Mouse (Mus musculus) CH12.LX (cell line): ENCODE data around the gene Ldlrad3. TPM values are rescaled to one million over a fixed set of nuclear protein-coding genes. Genes with fewer than 3 reads are reported as not detected.

Source experiments
- DNase-seq: peaks from one replicate; pipeline ENCODE4 v3.0.0-alpha.2; 2013; ENCODE audit errors: extremely low read depth
- H3K27ac ChIP-seq: 2 replicates; pipeline ENCODE4 v1.5.1; 2012; ENCODE audit warnings: low read depth, mild to moderate bottlenecking, control low read depth, moderate library complexity; ENCODE audit not compliant: insufficient read depth
- H3K27me3 ChIP-seq: replicated peaks from 2 replicates; pipeline ENCODE3; 2012; ENCODE audit warnings: inconsistent platforms
- H3K36me3 ChIP-seq, 2 experiments: replicated peaks in 1 of 2; 2 replicates each; pipeline versions ENCODE3 to v1.6.1; 2012; ENCODE audit warnings: inconsistent platforms in 1 of 2, low read length in 1 of 2, mild to moderate bottlenecking in 1 of 2, mixed read lengths in 1 of 2, moderate library complexity in 1 of 2; ENCODE audit not compliant: control insufficient read depth in 1 of 2, insufficient read depth in 1 of 2
- H3K4me1 ChIP-seq, 2 experiments: 2 replicates each; pipeline ENCODE4 v1.6.1; 2012; ENCODE audit warnings: inconsistent platforms in 1 of 2, moderate library complexity in 1 of 2; ENCODE audit not compliant: insufficient read depth in 2 of 2, control insufficient read depth in 1 of 2
- H3K4me2 ChIP-seq: 2 replicates; pipeline ENCODE4 v1.6.1; 2012; ENCODE audit warnings: low read depth, mild to moderate bottlenecking, control low read depth; ENCODE audit not compliant: poor library complexity, insufficient read depth, severe bottlenecking
- H3K4me3 ChIP-seq, 3 experiments: fragments of 150-350 bp in 1 of 3; sonication (generic) in 1 of 3; replicated peaks in 1 of 3; 2 replicates each; pipeline versions ENCODE3 to v1.5.1; 2011 to 2012; ENCODE audit warnings: low read depth in 2 of 3, low read length in 2 of 3, mild to moderate bottlenecking in 2 of 3, moderate library complexity in 2 of 3, control low read depth in 1 of 3, improper control_type of control experiment in 1 of 3, inconsistent platforms in 1 of 3, mixed read lengths in 1 of 3; ENCODE audit not compliant: poor library complexity in 1 of 3
- H3K79me2 ChIP-seq: replicated peaks from 2 replicates; pipeline ENCODE4 v1.6.1; 2012; ENCODE audit warnings: mild to moderate bottlenecking, moderate library complexity; ENCODE audit not compliant: control insufficient read depth, poor library complexity, insufficient read depth, severe bottlenecking; ENCODE audit errors: extremely low read depth
- H3K9ac ChIP-seq: 2 replicates; pipeline ENCODE4 v1.6.1; 2012; ENCODE audit warnings: low read depth, mild to moderate bottlenecking, control low read depth, moderate library complexity; ENCODE audit not compliant: insufficient read depth
- H3K9me3 ChIP-seq: replicated peaks from 2 replicates; pipeline ENCODE3; 2012; ENCODE audit warnings: low read length, inconsistent platforms, mixed read lengths
- BHLHE40 ChIP-seq: IDR thresholded peaks from 2 replicates; pipeline ENCODE4 v1.6.1; 2011; ENCODE audit warnings: mild to moderate bottlenecking, low read depth, low read length, improper control_type of control experiment
- CHD1 ChIP-seq: IDR thresholded peaks from 2 replicates; pipeline ENCODE4 v1.6.1; 2012; ENCODE audit warnings: low read depth, low read length, improper control_type of control experiment, inconsistent platforms
- CHD2 ChIP-seq: IDR thresholded peaks from 2 replicates; pipeline ENCODE4 v1.6.1; 2011; ENCODE audit warnings: low read length, improper control_type of control experiment
- CTCF ChIP-seq, 2 experiments: IDR thresholded peaks in 1 of 2; conservative IDR thresholded peaks in 1 of 2; 2 replicates each; pipeline ENCODE4 v1.5.1; 2011 to 2012; ENCODE audit warnings: low read depth in 2 of 2, low read length in 2 of 2, improper control_type of control experiment in 1 of 2, inconsistent platforms in 1 of 2, mild to moderate bottlenecking in 1 of 2, moderate library complexity in 1 of 2
- GABPA ChIP-seq: IDR thresholded peaks from 2 replicates; pipeline ENCODE4 v1.6.1; 2012; ENCODE audit warnings: low read depth, low read length, improper control_type of control experiment, inconsistent platforms; ENCODE audit not compliant: insufficient replicate concordance
- IRF4 ChIP-seq: IDR thresholded peaks from 2 replicates; pipeline ENCODE4 v1.6.1; 2014; ENCODE audit warnings: low read depth, mild to moderate bottlenecking, inconsistent platforms, low read length, improper control_type of control experiment
- JUND ChIP-seq: conservative IDR thresholded peaks from 2 replicates; pipeline ENCODE4 v1.6.1; 2011; ENCODE audit warnings: low read depth, low read length, improper control_type of control experiment
- KAT2A ChIP-seq: IDR thresholded peaks from 2 replicates; pipeline ENCODE4 v1.6.1; 2012; ENCODE audit warnings: low read length, improper control_type of control experiment, inconsistent platforms; ENCODE audit not compliant: insufficient replicate concordance
- MEF2A ChIP-seq: IDR thresholded peaks from 2 replicates; pipeline ENCODE4 v1.6.1; 2014; ENCODE audit warnings: low read depth, mild to moderate bottlenecking, inconsistent platforms, low read length, improper control_type of control experiment, borderline replicate concordance
- RAD21 ChIP-seq: IDR thresholded peaks from 2 replicates; pipeline ENCODE4 v1.6.1; 2011; ENCODE audit warnings: low read depth, mild to moderate bottlenecking, low read length, improper control_type of control experiment, moderate library complexity
- RCOR1 ChIP-seq: conservative IDR thresholded peaks from 2 replicates; pipeline ENCODE4 v1.6.1; 2012; ENCODE audit warnings: low read depth, mild to moderate bottlenecking, inconsistent platforms, low read length, improper control_type of control experiment
- UBTF ChIP-seq: IDR thresholded peaks from 2 replicates; pipeline ENCODE4 v1.6.1; 2012; ENCODE audit warnings: low read depth, mild to moderate bottlenecking, inconsistent platforms, low read length, improper control_type of control experiment, moderate library complexity
- USF2 ChIP-seq: conservative IDR thresholded peaks from 2 replicates; pipeline ENCODE4 v1.6.1; 2011; ENCODE audit warnings: low read depth, low read length, improper control_type of control experiment
- ZMIZ1 ChIP-seq: IDR thresholded peaks from 2 replicates; pipeline ENCODE4 v1.6.1; 2012; ENCODE audit warnings: low read depth, mild to moderate bottlenecking, inconsistent platforms, low read length, improper control_type of control experiment
- ZNF384 ChIP-seq: IDR thresholded peaks from 2 replicates; pipeline ENCODE4 v1.6.1; 2012; ENCODE audit warnings: low read depth, low read length, improper control_type of control experiment, inconsistent platforms
- dilution Hi-C: fragments of 300-500 bp; cut with MboI; formaldehyde crosslinking; loops from 2 replicates; pipeline ENCODE4 v1.14.3; 2020; ENCODE audit warnings: low sequenced_read_pairs; ENCODE audit not compliant: extremely low pct_unique_long_range_greater_than_20kb, extremely low pct_ligation_motif_present
- in situ Hi-C: fragments of 300-500 bp; cut with MboI; formaldehyde crosslinking; loops from 3 replicates; pipeline ENCODE4 v1.14.3; 2019; ENCODE audit warnings: low sequenced_read_pairs, low pct_ligation_motif_present, low pct_unique_long_range_greater_than_20kb, mixed read lengths
- polyA plus RNA-seq: library from polyadenylated mRNA; unstranded; fragments of >175 nt; gene quantifications from 2 replicates; pipeline ENCODE4 v1.2.1, GENCODE M21; 2012; ENCODE audit warnings: low read depth; ENCODE audit not compliant: insufficient read length
- total RNA-seq, 2 experiments: library from RNA; depleted of rRNA; stranded (reverse); fragments of 300-350 nt in 1 of 2; fragments of >200 nt in 1 of 2; gene quantifications; 2 replicates each; pipeline ENCODE4 v1.2.3; 2012 to 2014

The Ldlrad3 gene
- total and polyA plus RNA-seq, 3 experiments, result 0.30 to 2.7 (median 2.1) TPM

DNA sequence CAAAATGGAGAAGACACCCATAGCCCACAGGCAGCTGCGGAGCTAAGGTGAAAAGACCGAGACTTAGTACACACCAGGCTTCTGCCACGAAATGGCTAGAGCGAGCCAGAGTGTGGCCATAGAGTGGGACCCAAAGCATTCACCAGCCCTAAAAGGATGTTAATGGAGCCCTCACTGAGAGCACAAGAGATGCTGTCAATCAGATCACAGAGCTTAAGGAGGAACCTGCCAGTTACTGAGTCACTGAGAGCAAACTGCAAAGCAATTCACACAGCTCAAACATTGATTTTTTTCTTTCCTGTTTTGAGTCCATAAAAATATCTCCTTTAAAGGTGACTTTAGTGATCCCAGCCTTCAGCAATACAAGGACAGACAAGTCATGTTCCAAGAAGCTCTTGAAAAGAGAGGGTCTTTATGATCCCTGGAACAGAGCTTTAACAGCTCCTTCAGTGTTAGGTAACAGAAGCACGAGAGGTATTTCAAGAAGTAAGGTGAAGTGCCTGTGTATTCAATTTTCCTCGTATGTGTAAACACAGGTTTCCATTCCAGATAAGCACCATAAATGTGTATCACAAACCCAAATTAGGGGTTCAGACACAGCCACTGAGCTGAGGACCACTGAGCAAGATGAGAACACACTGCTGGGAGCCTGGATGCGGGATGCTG lies 209.7 kb downstream of the Ldlrad3 start:
- dilution Hi-C loops, result no loop called here
- Histone ChIP-seq H3K9me3 (no peaks in the 10 kb centered on the region), H3K4me1 (no peaks in the 10 kb centered on the region), H3K79me2 (no peaks in the 10 kb centered on the region), H3K4me3 (no peak overlapping the region), H3K4me2 (no peak overlapping the region), H3K36me3 (no peaks in the 10 kb centered on the region), H3K27ac (no peak overlapping the region), H3K27me3 (no peaks in the 10 kb centered on the region), H3K9ac (no peak overlapping the region)
- DNase-seq, result no peak
- TF ChIP-seq USF2, result no peak
- TF ChIP-seq CHD2, result no peak
- TF ChIP-seq ZNF384, result no peak
- TF ChIP-seq CHD1, result no peak
- in situ Hi-C loops, result no loop called here

DNA sequence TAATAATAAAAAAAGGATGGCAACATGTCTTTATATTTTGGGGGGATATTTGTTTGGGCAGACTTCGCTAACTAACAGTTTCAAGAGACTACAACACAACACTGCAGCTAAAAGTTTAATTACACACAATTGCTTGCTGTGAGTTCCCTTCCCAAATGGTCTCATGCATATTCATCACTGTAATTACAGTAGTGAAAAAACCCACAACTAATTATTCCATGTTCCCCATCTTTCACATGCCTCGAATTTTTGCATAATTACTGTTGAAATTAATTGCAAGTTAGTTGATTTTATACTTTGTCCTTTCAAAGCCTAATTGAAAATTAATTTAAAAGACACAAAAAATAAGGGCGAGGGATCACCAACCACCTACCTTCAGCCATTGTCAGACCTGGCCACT lies 212.4 kb downstream of the Ldlrad3 start:
- in situ Hi-C loops (no loop called here), dilution Hi-C loops (no loop called here)
- no peak overlapping the region for H3K4me2 ChIP-seq
- no peak for DNase-seq
- H3K9me3 ChIP-seq, result no peaks in the 10 kb centered on the region
- H3K9ac ChIP-seq, result no peak overlapping the region
- H3K79me2 ChIP-seq, result no peaks in the 10 kb centered on the region
- H3K4me1 ChIP-seq, result no peaks in the 10 kb centered on the region
- H3K27ac ChIP-seq, result no peak overlapping the region
- H3K36me3 ChIP-seq, result no peaks in the 10 kb centered on the region
- H3K4me3 ChIP-seq, result no peak overlapping the region
- no peak for TF ChIP-seq BHLHE40
- no peak for TF ChIP-seq UBTF
- no peak for TF ChIP-seq RAD21
- no peak for TF ChIP-seq MEF2A
- no peak for TF ChIP-seq KAT2A
- no peak for TF ChIP-seq JUND
- TF ChIP-seq RCOR1, result no peak
- no peak for TF ChIP-seq ZMIZ1
- H3K27me3 ChIP-seq, result no peaks in the 10 kb centered on the region

DNA sequence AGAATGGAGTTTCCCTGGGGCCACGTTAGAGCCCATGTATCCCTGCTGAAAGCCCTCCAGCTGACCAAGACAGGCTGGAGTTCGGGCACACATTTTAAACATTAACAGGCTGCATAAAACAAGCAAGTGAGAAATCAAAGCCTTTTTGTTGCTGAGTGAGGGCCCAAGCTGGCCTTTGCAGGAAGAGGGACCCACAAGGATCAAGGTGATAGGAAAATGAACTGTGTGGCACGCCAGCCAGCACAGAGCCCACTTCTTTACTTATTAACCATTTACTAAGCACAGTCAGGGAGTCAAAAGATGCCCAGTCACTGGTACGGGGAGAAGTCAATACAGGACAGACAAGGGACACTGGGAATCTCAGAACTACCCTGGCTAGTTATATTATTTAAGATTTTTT lies 218.6 kb downstream of the Ldlrad3 start:
- in situ Hi-C loops, result no loop called here
- Histone ChIP-seq H3K4me3 (no peak overlapping the region), H3K9ac (no peak overlapping the region), H3K9me3 (no peaks in the 10 kb centered on the region), H3K79me2 (no peaks in the 10 kb centered on the region), H3K36me3 (no peaks in the 10 kb centered on the region), H3K27ac (no peak overlapping the region), H3K27me3 (no peaks in the 10 kb centered on the region), H3K4me1 (no peaks in the 10 kb centered on the region), H3K4me2 (no peak overlapping the region)
- dilution Hi-C loops, result no loop called here
- DNase-seq, result no peak
- no peak for TF ChIP-seq USF2
- no peak for TF ChIP-seq GABPA
- no peak for TF ChIP-seq IRF4
- no peak for TF ChIP-seq ZNF384
- no peak for TF ChIP-seq CTCF (conservative IDR thresholded peaks at IDR 0.05 in 1 of 2, IDR thresholded peaks at IDR 0.05 in 1 of 2; ENCODE audit: low read depth in 2 of 2, low read length in 2 of 2)
